Mouse (Mus musculus): ENCODE data around the gene Ltbp4. TPM values are rescaled to one million over a fixed set of nuclear protein-coding genes. Genes with fewer than 3 reads are reported as not detected.
A peak's percentile ranks its signal among the peaks of the same experiment; 100 is the strongest.

Gene Ltbp4
- total and polyA plus RNA-seq, 3 experiments: 2.9 to 14.2 TPM; not detected in 1

- no peak for TF ChIP-seq EP300 (IDR thresholded peaks at IDR 0.05; ENCODE audit: low read depth in 1 of 2, low read length in 2 of 2)
- no peak for TF ChIP-seq CHD1 (IDR thresholded peaks at IDR 0.05; ENCODE audit: low read depth, low read length)
- TF ChIP-seq JUND (IDR thresholded peaks at IDR 0.05; ENCODE audit: low read depth, low read length): no peak
- TF ChIP-seq MAZ (IDR thresholded peaks at IDR 0.05; ENCODE audit: low read depth, low read length): no peak
- no peak for TF ChIP-seq CTCF (IDR thresholded peaks at IDR 0.05 in 2 of 3, conservative IDR thresholded peaks at IDR 0.05 in 1 of 3; ENCODE audit: control insufficient read depth in 1 of 3, insufficient read depth in 1 of 3, low read depth in 2 of 3, low read length in 3 of 3, poor library complexity in 1 of 3, severe bottlenecking in 1 of 3)
- no peak for TF ChIP-seq MAX (IDR thresholded peaks at IDR 0.05; ENCODE audit: low read length)
- TF ChIP-seq TCF12 (IDR thresholded peaks at IDR 0.05; ENCODE audit: low read depth, low read length): no peak
- no peak for TF ChIP-seq E2F4 (IDR thresholded peaks at IDR 0.05; ENCODE audit: borderline replicate concordance, low read depth, low read length)
- no peak for TF ChIP-seq MEF2A (IDR thresholded peaks at IDR 0.05; ENCODE audit: extremely low read depth, insufficient replicate concordance, low read depth, low read length, poor library complexity, severe bottlenecking)
- no peak for TF ChIP-seq ETS1 (IDR thresholded peaks at IDR 0.05; ENCODE audit: low read depth, low read length)
- no peak for TF ChIP-seq UBTF (IDR thresholded peaks at IDR 0.05; ENCODE audit: borderline replicate concordance, insufficient read depth, low read depth, low read length)
- no peak for TF ChIP-seq ELF1 (IDR thresholded peaks at IDR 0.05; ENCODE audit: low read depth, low read length)
- no peak for TF ChIP-seq POLR2AphosphoS2 (IDR thresholded peaks at IDR 0.05; ENCODE audit: low read length)
- TF ChIP-seq ZKSCAN1 (IDR thresholded peaks at IDR 0.05; ENCODE audit: low read depth, low read length): no peak
- TF ChIP-seq TAL1 (IDR thresholded peaks at IDR 0.05; ENCODE audit: low read length): no peak
- TF ChIP-seq RCOR1 (IDR thresholded peaks at IDR 0.05; ENCODE audit: low read depth, low read length): no peak
- TF ChIP-seq MYB (IDR thresholded peaks at IDR 0.05; ENCODE audit: low read depth, low read length): no peak
- TF ChIP-seq MXI1 (IDR thresholded peaks at IDR 0.05; ENCODE audit: low read depth, low read length): no peak
- TF ChIP-seq MYC (IDR thresholded peaks at IDR 0.05; ENCODE audit: low read depth, low read length): no peak
- Histone ChIP-seq H3K79me2 (ENCODE audit: control insufficient read depth, insufficient read depth, low read length, poor library complexity) (no peaks in the 10 kb centered on the region), H3K27me3 (ENCODE audit: control insufficient read depth in 1 of 2, insufficient read depth in 2 of 2, low read length in 2 of 2) (no peaks in the 10 kb centered on the region; a peak in 1 of 4 replicates), H3K9me3 (replicated peaks; ENCODE audit: insufficient read depth, low read length) (no peaks in the 10 kb centered on the region), H3K27ac (ENCODE audit: control insufficient read depth, low read depth, low read length) (no peak overlapping the region), H3K36me3 (ENCODE audit: control insufficient read depth in 1 of 2, insufficient read depth in 2 of 2, low read length in 2 of 2) (no peaks in the 10 kb centered on the region), H3K9ac (ENCODE audit: control insufficient read depth, low read depth, low read length, poor library complexity, severe bottlenecking) (no peak overlapping the region), H3K4me3 (ENCODE audit: control insufficient read depth in 1 of 2, insufficient read depth in 1 of 2, low read depth in 2 of 2, low read length in 2 of 2) (no peak overlapping the region), H3K4me1 (ENCODE audit: control insufficient read depth in 1 of 2, insufficient read depth in 2 of 2, low read length in 2 of 2) (no peaks in the 10 kb centered on the region)
- DNase-seq (ENCODE audit: low read depth, low spot score): no peak
These were observed 39.4 kb downstream of the Ltbp4 start for GRCm38 (mm10) chr7:27298033-27298610.

DNA sequence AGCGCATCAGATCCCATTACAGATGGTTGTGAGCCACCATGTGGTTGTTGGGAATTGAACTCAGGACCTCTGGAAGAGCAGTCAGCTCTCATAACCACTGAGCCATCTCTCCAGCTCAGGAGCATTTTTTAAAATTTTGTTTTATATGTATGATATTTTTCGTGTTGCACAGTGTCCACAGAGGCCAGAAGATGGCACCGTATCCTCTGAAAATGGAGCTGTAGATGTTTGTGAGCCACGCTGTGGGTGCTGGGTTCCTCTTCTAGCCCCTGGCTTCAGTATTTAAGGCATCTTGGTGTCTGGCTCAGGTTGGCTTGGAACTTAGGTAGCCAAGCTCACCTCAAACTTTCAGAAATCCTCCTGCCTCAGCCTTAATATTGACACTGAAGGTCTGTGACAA is 41.0 kb downstream of the Ltbp4 start:
- H3K4me3 ChIP-seq (ENCODE audit: control insufficient read depth in 1 of 2, insufficient read depth in 1 of 2, low read depth in 2 of 2, low read length in 2 of 2): no peak overlapping the region
- H3K9me3 ChIP-seq (replicated peaks; ENCODE audit: insufficient read depth, low read length): no peaks in the 10 kb centered on the region
- no peak for TF ChIP-seq POLR2A (IDR thresholded peaks at IDR 0.05; ENCODE audit: control insufficient read depth in 1 of 2, insufficient read depth in 1 of 2, low read depth in 1 of 2, low read length in 2 of 2, poor library complexity in 1 of 2)
- no peak for TF ChIP-seq ZMIZ1 (IDR thresholded peaks at IDR 0.05; ENCODE audit: low read depth, low read length)
- TF ChIP-seq KAT2A (conservative IDR thresholded peaks at IDR 0.05; ENCODE audit: low read depth, low read length): no peak
- TF ChIP-seq TAL1 (IDR thresholded peaks at IDR 0.05; ENCODE audit: low read length): no peak
- TF ChIP-seq MEF2A (IDR thresholded peaks at IDR 0.05; ENCODE audit: extremely low read depth, insufficient replicate concordance, low read depth, low read length, poor library complexity, severe bottlenecking): no peak
- TF ChIP-seq TBP (IDR thresholded peaks at IDR 0.05; ENCODE audit: low read depth, low read length): peak; percentile 44; the same call in 1 of the 2 replicates
- TF ChIP-seq CTCF (IDR thresholded peaks at IDR 0.05 in 2 of 3, conservative IDR thresholded peaks at IDR 0.05 in 1 of 3; ENCODE audit: control insufficient read depth in 1 of 3, insufficient read depth in 1 of 3, low read depth in 2 of 3, low read length in 3 of 3, poor library complexity in 1 of 3, severe bottlenecking in 1 of 3): peak in 2 of 3 experiments; percentile 31 to 52; a peak in 3 of 6 replicates
- TF ChIP-seq MYB (IDR thresholded peaks at IDR 0.05; ENCODE audit: low read depth, low read length): no peak
- peak; percentile 54 for TF ChIP-seq RAD21 (IDR thresholded peaks at IDR 0.05; ENCODE audit: low read depth, low read length)
- TF ChIP-seq GATA1 (IDR thresholded peaks at IDR 0.05; ENCODE audit: low read depth, low read length): no peak
- no peak for TF ChIP-seq MAFK (IDR thresholded peaks at IDR 0.05; ENCODE audit: borderline replicate concordance, low read depth, low read length)
- no peak for TF ChIP-seq MAX (IDR thresholded peaks at IDR 0.05; ENCODE audit: low read length)
- peak; percentile 39; the same call in 1 of the 2 replicates for TF ChIP-seq SMC3 (IDR thresholded peaks at IDR 0.05; ENCODE audit: low read depth, low read length)
- peak; percentile 29 for DNase-seq (ENCODE audit: low read depth, low spot score)
- peaks cover 0 to 2% of the 10 kb centered on the region in 2 experiments; a peak in 1 of 4 replicates for H3K27me3 ChIP-seq (ENCODE audit: control insufficient read depth in 1 of 2, insufficient read depth in 2 of 2, low read length in 2 of 2)
- no peaks in the 10 kb centered on the region for H3K4me1 ChIP-seq (ENCODE audit: control insufficient read depth in 1 of 2, insufficient read depth in 2 of 2, low read length in 2 of 2)
- no peak overlapping the region for H3K9ac ChIP-seq (ENCODE audit: control insufficient read depth, low read depth, low read length, poor library complexity, severe bottlenecking)
- no peak overlapping the region for H3K27ac ChIP-seq (ENCODE audit: control insufficient read depth, low read depth, low read length)
- no peaks in the 10 kb centered on the region for H3K36me3 ChIP-seq (ENCODE audit: control insufficient read depth in 1 of 2, insufficient read depth in 2 of 2, low read length in 2 of 2)
- H3K79me2 ChIP-seq (ENCODE audit: control insufficient read depth, insufficient read depth, low read length, poor library complexity): no peaks in the 10 kb centered on the region
